Mouse (Mus musculus): ENCODE measurements around the gene Ubc. TPM values are rescaled to one million over a fixed set of nuclear protein-coding genes. Genes with fewer than 3 reads are reported as not detected.

The Ubc gene
- polyA plus RNA-seq, 1 experiment from 2014 or later: 1,042 TPM

- Histone ChIP-seq H3K4me2 (ENCODE audit: low read depth, low read length, severe bottlenecking) (no peak overlapping the region), H3K4me1 (replicated peaks; ENCODE audit: control insufficient read depth, insufficient read depth, low read length) (no peaks in the 10 kb centered on the region), H3K4me3 (ENCODE audit: low read depth, low read length) (no peak overlapping the region), H3K9ac (ENCODE audit: low read length) (no peak overlapping the region), H3K27ac (ENCODE audit: low read depth, low read length) (no peak overlapping the region), H3K27me3 (ENCODE audit: control insufficient read depth, insufficient read depth, low read length) (no peaks in the 10 kb centered on the region), H3K36me3 (ENCODE audit: control insufficient read depth, insufficient read depth, low read length) (no peaks in the 10 kb centered on the region), H3K9me3 (ENCODE audit: control insufficient read depth, low read length) (no peaks in the 10 kb centered on the region)
- 84% methylated on average over 5 of the region's 5 CpGs for WGBS
- DNase-seq (ENCODE audit: low spot score) (no peak), ATAC-seq (replicated peaks; ENCODE audit: low FRiP score) (no peak)
Measured at GRCm38 (mm10) chr5:125378919-125379318, 11.1 kb downstream of the Ubc start.

- Histone ChIP-seq H3K27me3 (ENCODE audit: control insufficient read depth, insufficient read depth, low read length) (no peaks in the 10 kb centered on the region), H3K4me1 (replicated peaks; ENCODE audit: control insufficient read depth, insufficient read depth, low read length) (no peaks in the 10 kb centered on the region), H3K36me3 (ENCODE audit: control insufficient read depth, insufficient read depth, low read length) (no peaks in the 10 kb centered on the region), H3K9me3 (ENCODE audit: control insufficient read depth, low read length) (no peaks in the 10 kb centered on the region), H3K27ac (ENCODE audit: low read depth, low read length) (no peak overlapping the region), H3K9ac (ENCODE audit: low read length) (no peak overlapping the region), H3K4me3 (ENCODE audit: low read depth, low read length) (no peak overlapping the region), H3K4me2 (ENCODE audit: low read depth, low read length, severe bottlenecking) (no peak overlapping the region)
- 80% methylated on average over 7 of the region's 7 CpGs for WGBS
- DNase-seq (ENCODE audit: low spot score) (no peak), ATAC-seq (replicated peaks; ENCODE audit: low FRiP score) (no peak)
Measured at GRCm38 (mm10) chr5:125377214-125377613, 12.8 kb downstream of the Ubc start.

GRCm38 (mm10) chr5:125375871-125376270 lies 14.1 kb downstream of the Ubc start:
- Histone ChIP-seq H3K4me3 (ENCODE audit: low read depth, low read length) (no peak overlapping the region), H3K27me3 (ENCODE audit: control insufficient read depth, insufficient read depth, low read length) (no peaks in the 10 kb centered on the region), H3K9ac (ENCODE audit: low read length) (no peak overlapping the region), H3K27ac (ENCODE audit: low read depth, low read length) (no peak overlapping the region), H3K9me3 (ENCODE audit: control insufficient read depth, low read length) (no peaks in the 10 kb centered on the region), H3K4me2 (ENCODE audit: low read depth, low read length, severe bottlenecking) (no peak overlapping the region), H3K36me3 (ENCODE audit: control insufficient read depth, insufficient read depth, low read length) (no peaks in the 10 kb centered on the region), H3K4me1 (replicated peaks; ENCODE audit: control insufficient read depth, insufficient read depth, low read length) (no peaks in the 10 kb centered on the region)
- DNase-seq (ENCODE audit: low spot score) (no peak), ATAC-seq (replicated peaks; ENCODE audit: low FRiP score) (no peak)
- 89% methylated on average over 2 of the region's 2 CpGs for WGBS

GRCm38 (mm10) chr5:125372027-125372426 lies 18.0 kb downstream of the Ubc start:
- Histone ChIP-seq H3K27me3 (ENCODE audit: control insufficient read depth, insufficient read depth, low read length) (no peaks in the 10 kb centered on the region), H3K36me3 (ENCODE audit: control insufficient read depth, insufficient read depth, low read length) (no peaks in the 10 kb centered on the region), H3K4me2 (ENCODE audit: low read depth, low read length, severe bottlenecking) (no peak overlapping the region), H3K4me3 (ENCODE audit: low read depth, low read length) (no peak overlapping the region), H3K4me1 (replicated peaks; ENCODE audit: control insufficient read depth, insufficient read depth, low read length) (no peaks in the 10 kb centered on the region), H3K9ac (ENCODE audit: low read length) (no peak overlapping the region), H3K27ac (ENCODE audit: low read depth, low read length) (no peak overlapping the region), H3K9me3 (ENCODE audit: control insufficient read depth, low read length) (no peaks in the 10 kb centered on the region)
- WGBS: 85% methylated on average over 4 of the region's 4 CpGs
- ATAC-seq (replicated peaks; ENCODE audit: low FRiP score) (no peak), DNase-seq (ENCODE audit: low spot score) (no peak)

GRCm38 (mm10) chr5:125370950-125371693 lies 18.9 kb downstream of the Ubc start:
- no peaks in the 10 kb centered on the region for H3K4me1 ChIP-seq (replicated peaks; ENCODE audit: control insufficient read depth, insufficient read depth, low read length)
- H3K27me3 ChIP-seq (ENCODE audit: control insufficient read depth, insufficient read depth, low read length): no peaks in the 10 kb centered on the region
- H3K27ac ChIP-seq (ENCODE audit: low read depth, low read length): no peak overlapping the region
- no peak overlapping the region for H3K4me2 ChIP-seq (ENCODE audit: low read depth, low read length, severe bottlenecking)
- H3K36me3 ChIP-seq (ENCODE audit: control insufficient read depth, insufficient read depth, low read length): no peaks in the 10 kb centered on the region
- no peaks in the 10 kb centered on the region for H3K9me3 ChIP-seq (ENCODE audit: control insufficient read depth, low read length)
- H3K4me3 ChIP-seq (ENCODE audit: low read depth, low read length): no peak overlapping the region
- H3K9ac ChIP-seq (ENCODE audit: low read length): no peak overlapping the region
- ATAC-seq (replicated peaks; ENCODE audit: low FRiP score): no peak
- no peak for DNase-seq (ENCODE audit: low spot score)
- 75% methylated on average over 7 of the region's 7 CpGs for WGBS

GRCm38 (mm10) chr5:125368568-125368967 lies 21.4 kb downstream of the Ubc start:
- H3K27ac ChIP-seq (ENCODE audit: low read depth, low read length): no peak overlapping the region
- no peaks in the 10 kb centered on the region for H3K36me3 ChIP-seq (ENCODE audit: control insufficient read depth, insufficient read depth, low read length)
- no peaks in the 10 kb centered on the region for H3K4me1 ChIP-seq (replicated peaks; ENCODE audit: control insufficient read depth, insufficient read depth, low read length)
- H3K9ac ChIP-seq (ENCODE audit: low read length): no peak overlapping the region
- H3K9me3 ChIP-seq (ENCODE audit: control insufficient read depth, low read length): no peaks in the 10 kb centered on the region
- no peaks in the 10 kb centered on the region for H3K27me3 ChIP-seq (ENCODE audit: control insufficient read depth, insufficient read depth, low read length)
- ATAC-seq (replicated peaks; ENCODE audit: low FRiP score) (no peak), DNase-seq (ENCODE audit: low spot score) (peak; percentile 66)
- WGBS: 2% methylated on average over 4 of the region's 4 CpGs
- no peak overlapping the region for H3K4me2 ChIP-seq (ENCODE audit: low read depth, low read length, severe bottlenecking)
- H3K4me3 ChIP-seq (ENCODE audit: low read depth, low read length): no peak overlapping the region

- no peaks in the 10 kb centered on the region for H3K27me3 ChIP-seq (ENCODE audit: control insufficient read depth, insufficient read depth, low read length)
- H3K36me3 ChIP-seq (ENCODE audit: control insufficient read depth, insufficient read depth, low read length): no peaks in the 10 kb centered on the region
- ATAC-seq (replicated peaks; ENCODE audit: low FRiP score): no peak
Measured at GRCm38 (mm10) chr5:125368156-125368555, 21.8 kb downstream of the Ubc start.

GRCm38 (mm10) chr5:125364851-125365429 lies 25.1 kb downstream of the Ubc start:
- no peak for DNase-seq (ENCODE audit: low spot score)
- H3K4me1 ChIP-seq (replicated peaks; ENCODE audit: control insufficient read depth, insufficient read depth, low read length): no peaks in the 10 kb centered on the region
- no peak overlapping the region for H3K4me2 ChIP-seq (ENCODE audit: low read depth, low read length, severe bottlenecking)
- no peaks in the 10 kb centered on the region for H3K9me3 ChIP-seq (ENCODE audit: control insufficient read depth, low read length)
- H3K36me3 ChIP-seq (ENCODE audit: control insufficient read depth, insufficient read depth, low read length): no peaks in the 10 kb centered on the region
- WGBS: 78% methylated on average over 4 of the region's 4 CpGs
- ATAC-seq (replicated peaks; ENCODE audit: low FRiP score): no peak
- H3K27ac ChIP-seq (ENCODE audit: low read depth, low read length): no peak overlapping the region
- no peak overlapping the region for H3K4me3 ChIP-seq (ENCODE audit: low read depth, low read length)
- H3K9ac ChIP-seq (ENCODE audit: low read length): no peak overlapping the region
- no peaks in the 10 kb centered on the region for H3K27me3 ChIP-seq (ENCODE audit: control insufficient read depth, insufficient read depth, low read length)

More at GRCm38 (mm10) chr5:125368156-125368555, 21.8 kb downstream of the Ubc start:
- no peak overlapping the region for H3K4me2 ChIP-seq (ENCODE audit: low read depth, low read length, severe bottlenecking)
- DNase-seq (ENCODE audit: low spot score): no peak
- H3K4me1 ChIP-seq (replicated peaks; ENCODE audit: control insufficient read depth, insufficient read depth, low read length): no peaks in the 10 kb centered on the region
- no peak overlapping the region for H3K4me3 ChIP-seq (ENCODE audit: low read depth, low read length)
- 79% methylated on average over 5 of the region's 5 CpGs for WGBS
- H3K9me3 ChIP-seq (ENCODE audit: control insufficient read depth, low read length): no peaks in the 10 kb centered on the region
- no peak overlapping the region for H3K9ac ChIP-seq (ENCODE audit: low read length)
- no peak overlapping the region for H3K27ac ChIP-seq (ENCODE audit: low read depth, low read length)

GRCm38 (mm10) chr5:125363894-125364293 lies 26.1 kb downstream of the Ubc start:
- ATAC-seq (replicated peaks; ENCODE audit: low FRiP score): no peak
- WGBS: 87% methylated on average over 7 of the region's 7 CpGs

More at GRCm38 (mm10) chr5:125363894-125364293, 26.1 kb downstream of the Ubc start:
- DNase-seq (ENCODE audit: low spot score): no peak
- H3K4me2 ChIP-seq (ENCODE audit: low read depth, low read length, severe bottlenecking): no peak overlapping the region
- H3K36me3 ChIP-seq (ENCODE audit: control insufficient read depth, insufficient read depth, low read length): no peaks in the 10 kb centered on the region
- no peaks in the 10 kb centered on the region for H3K27me3 ChIP-seq (ENCODE audit: control insufficient read depth, insufficient read depth, low read length)
- H3K4me3 ChIP-seq (ENCODE audit: low read depth, low read length): no peak overlapping the region
- H3K4me1 ChIP-seq (replicated peaks; ENCODE audit: control insufficient read depth, insufficient read depth, low read length): no peaks in the 10 kb centered on the region
- H3K9ac ChIP-seq (ENCODE audit: low read length): no peak overlapping the region
- H3K27ac ChIP-seq (ENCODE audit: low read depth, low read length): no peak overlapping the region
- H3K9me3 ChIP-seq (ENCODE audit: control insufficient read depth, low read length): no peaks in the 10 kb centered on the region
